Mouse (Mus musculus) layer of hippocampus, postnatal 36 days (tissue): ENCODE measurements at regions not wholly inside any gene's neighbourhood (a gene's known extent, or its start where the extent isn't known, plus 50 kb on each side); places are given as distances from the start of the nearest gene placed in this dataset.

ENCODE experiments used
- DNase-seq, 2 experiments: peaks; one replicate each; pipeline ENCODE4 v3.0.0; 2022

DNA sequence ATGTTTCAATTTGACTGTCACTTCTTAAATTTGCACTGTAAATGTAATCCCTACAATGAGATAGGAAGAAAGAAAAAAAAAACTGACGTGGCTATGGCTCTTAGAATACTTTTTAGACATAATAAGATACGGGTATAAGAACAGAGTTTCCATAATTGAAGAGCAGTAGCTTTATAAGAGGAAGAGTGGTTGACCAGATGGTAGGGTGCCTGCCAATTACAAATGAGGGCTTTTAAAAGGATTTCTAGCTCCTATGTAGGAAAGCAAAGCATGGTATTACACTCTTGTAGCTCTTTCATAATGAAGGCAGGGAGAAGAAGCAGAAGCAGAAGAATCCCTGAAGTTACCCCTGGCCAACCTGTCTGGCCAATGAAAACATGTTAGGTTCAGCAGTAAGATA lies 239.7 kb upstream of the Car10 start:
- no peak for DNase-seq

DNA sequence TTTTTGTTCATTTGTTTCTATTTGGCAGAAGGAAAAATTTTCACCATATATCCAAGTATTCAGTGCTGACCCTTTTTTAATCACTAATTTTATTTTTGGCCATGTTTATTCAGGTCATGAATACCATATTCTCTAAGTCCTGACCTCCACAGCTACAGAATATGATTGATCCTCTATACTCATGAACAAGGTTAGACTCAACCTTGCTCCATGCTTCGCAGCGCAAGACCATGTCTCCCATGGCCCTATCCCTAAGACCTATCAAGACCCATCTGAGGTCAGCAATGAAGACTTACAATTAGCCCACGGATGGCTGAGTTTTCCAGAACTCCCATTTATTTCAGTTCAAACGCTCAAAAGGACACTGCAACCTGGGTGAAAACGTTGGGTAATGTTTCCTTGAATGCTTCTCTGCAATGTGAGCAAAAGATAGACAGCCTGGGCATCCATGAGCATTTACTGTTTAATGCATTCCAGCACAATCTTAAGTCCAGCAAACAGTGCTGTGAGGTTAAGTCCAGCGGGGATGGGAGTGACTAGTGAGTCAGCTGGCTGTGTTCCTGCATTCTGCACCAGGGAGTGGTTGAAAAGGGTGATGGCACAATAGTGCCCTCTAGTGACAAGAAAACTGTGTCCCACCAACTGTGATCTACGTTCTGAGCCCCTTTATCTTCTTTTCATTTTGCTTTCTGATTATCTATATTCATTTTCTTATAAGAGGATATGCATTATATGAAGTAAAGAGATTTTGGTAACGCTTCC lies 208.0 kb upstream of the Car10 start:
- DNase-seq = peak; percentile 14 to 16

DNA sequence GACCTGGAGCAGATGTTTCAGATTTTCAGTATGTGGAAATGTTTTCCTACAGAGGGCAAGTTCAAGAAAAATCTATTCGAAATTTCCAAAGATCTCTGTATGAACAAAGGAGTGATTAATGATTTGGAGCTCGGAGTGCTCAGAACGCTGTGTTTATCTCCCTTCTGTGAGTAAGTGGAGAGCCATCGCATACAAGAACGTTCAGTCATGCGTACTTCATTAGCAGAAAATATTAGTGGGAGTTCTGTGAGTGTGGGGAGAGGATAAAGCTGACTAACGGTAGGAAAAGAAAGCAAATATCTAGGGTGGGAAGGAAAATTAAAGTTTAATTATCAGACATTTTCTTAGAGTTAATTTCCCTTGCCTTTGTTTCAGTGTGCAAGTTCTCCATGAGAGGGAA lies 198.5 kb upstream of the Car10 start:
- DNase-seq = no peak
